In the genomic region with DNA sequence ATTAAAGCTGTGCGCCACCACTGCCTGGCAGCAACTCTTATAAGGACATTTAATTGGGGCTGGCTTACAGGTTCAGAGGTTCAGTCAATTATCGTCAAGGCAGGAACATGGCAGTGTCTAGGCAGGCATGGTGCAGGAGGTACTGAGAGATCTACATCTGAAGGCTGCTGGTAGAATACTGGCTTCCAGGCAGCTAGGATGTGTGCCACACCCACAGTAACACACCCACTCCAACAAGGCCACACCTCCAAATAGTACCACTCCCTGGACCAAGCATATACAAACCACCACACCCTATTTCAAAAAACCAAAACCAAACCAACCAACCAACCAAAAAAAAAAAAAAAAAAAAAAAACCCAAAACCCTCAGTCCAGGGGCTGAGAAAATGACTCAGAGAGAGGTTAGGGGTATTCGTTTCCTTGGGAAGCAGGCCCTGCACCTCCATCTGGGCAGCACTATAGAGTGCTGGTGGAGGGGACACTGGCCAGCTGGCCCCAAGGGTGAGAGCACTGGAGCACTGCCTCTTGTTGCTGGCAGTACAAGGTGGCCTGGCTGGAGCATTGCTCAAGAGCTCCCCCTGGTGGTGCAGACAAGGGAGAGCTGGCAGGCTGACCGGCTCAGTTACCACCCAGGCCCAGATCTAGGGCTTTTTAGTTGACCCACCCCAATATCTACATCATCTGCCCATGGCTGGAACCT, we compare ENCODE assay signal across 8 mouse cellular contexts. TPM values are rescaled to one million over a fixed set of nuclear protein-coding genes. Genes with fewer than 3 reads are reported as not detected.
DNase-seq lines count a peak whose midpoint lies in the region; ATAC-seq lines count a peak whose summit lies in the region.

No protein-coding gene starts in this region.

- intact Hi-C loops in left cerebral cortex, postnatal 10 days (cut with DNase I), result loop anchor here (5.0 kb wide), 1 partner anchor 38 kb away; no protein-coding TSS in a partner anchor

- H3K9me3 ChIP-seq in hindbrain, embryonic 16.5 days (ENCODE audit: control insufficient read depth, low read length), result no peaks in the 10 kb centered on the region
- no peaks in the 10 kb centered on the region for H3K9me3 ChIP-seq in megakaryocyte, embryonic 14.5 days

- no peaks in the 10 kb centered on the region for H3K36me3 ChIP-seq in hindbrain, embryonic 16.5 days (ENCODE audit: control insufficient read depth, insufficient read depth, low read length)
- H3K36me3 ChIP-seq in megakaryocyte, embryonic 14.5 days (replicated peaks; ENCODE audit: low read length), result no peaks in the 10 kb centered on the region

- ATAC-seq in hindbrain, embryonic 16.5 days, result peak; percentile 20; the same call in 1 of the 2 replicates

- WGBS in hindbrain, embryonic 16.5 days, result 51% methylated on average over 4 of the region's 4 CpGs

- no peaks in the 10 kb centered on the region for H3K4me1 ChIP-seq in hindbrain, embryonic 16.5 days (ENCODE audit: control insufficient read depth, insufficient read depth, low read depth, low read length)
- peaks cover 32% of the 10 kb centered on the region for H3K4me1 ChIP-seq in megakaryocyte, embryonic 14.5 days

- no peak overlapping the region for H3K9ac ChIP-seq in hindbrain, embryonic 16.5 days (ENCODE audit: low read depth, low read length)

- H3K4me3 ChIP-seq in hindbrain, embryonic 16.5 days (ENCODE audit: low read length), result no peak overlapping the region
- peak overlapping the region; percentile 47 for H3K4me3 ChIP-seq in megakaryocyte, embryonic 14.5 days (replicated peaks)

- H3K4me2 ChIP-seq in hindbrain, embryonic 16.5 days (ENCODE audit: low read length), result no peak overlapping the region

- peak; percentile 55 for DNase-seq in right cerebral cortex, adult 18-20 months
- DNase-seq in right cerebral cortex, postnatal 36 days (ENCODE audit: low spot score in 2 of 2), result no peak
- peak; percentile 61 to 62 for DNase-seq in cerebellum, postnatal 36 days
- DNase-seq in gastrocnemius, adult 8-10 months (ENCODE audit: low spot score in 2 of 2), result peak; percentile 11 to 43
- peak; percentile 13 to 59 for DNase-seq in left cerebral cortex, postnatal 10 days (ENCODE audit: extremely low spot score in 1 of 2, low spot score in 2 of 2)
- DNase-seq in right cerebral cortex, postnatal 4 days, result peak; percentile 55

- H3K27me3 ChIP-seq in hindbrain, embryonic 16.5 days (replicated peaks; ENCODE audit: control insufficient read depth, insufficient read depth, low read length), result no peaks in the 10 kb centered on the region
- H3K27me3 ChIP-seq in megakaryocyte, embryonic 14.5 days (replicated peaks), result peaks cover 13% of the 10 kb centered on the region

- no peak overlapping the region for H3K27ac ChIP-seq in hindbrain, embryonic 16.5 days (ENCODE audit: low read depth, low read length)

RNA-seq across cellular contexts. Expression of gene Ccz1, which starts 39.6 kb away (rescaled TPM):
- total RNA-seq in gastrocnemius, adult 8-10 months (2022), result 10 to 100 TPM; 43.3 to 56.5 (median 44.4) TPM
- polyA plus RNA-seq in hindbrain, embryonic 16.5 days (2015; fragmentation: Nextera tagmentation; extraction: Ambion mirVana), result 73.6 and 78.4 TPM in 2 replicates
- total RNA-seq in left cerebral cortex, postnatal 10 days (2021), result 10 to 100 TPM; 54.1 to 54.5 TPM
- polyA plus RNA-seq in megakaryocyte, embryonic 14.5 days (2012; ENCODE audit: insufficient read depth, low replicate concordance), result 17.2 and 33.1 TPM in 2 replicates

RNA-seq across cellular contexts. Expression of gene Rsph10b, which starts 42.2 kb away (rescaled TPM):
- 1 to 10 TPM in 2 of 4 experiments, under 1 TPM in 2; 0.43 to 1.0 (median 0.92) TPM for total RNA-seq in gastrocnemius, adult 8-10 months (2022)
- 5.4 and 6.2 TPM in 2 replicates for polyA plus RNA-seq in hindbrain, embryonic 16.5 days (2015; fragmentation: Nextera tagmentation; extraction: Ambion mirVana)
- 1 to 10 TPM; 5.5 to 7.7 TPM for total RNA-seq in left cerebral cortex, postnatal 10 days (2021)
- polyA plus RNA-seq in megakaryocyte, embryonic 14.5 days (2012; ENCODE audit: insufficient read depth, low replicate concordance), result not detected in 2 replicates

RNA-seq across cellular contexts. Expression of gene Gm42421, which starts 47.1 kb away (rescaled TPM):
- not detected for total RNA-seq in gastrocnemius, adult 8-10 months (2022)
- 1.9 and 2.3 TPM in 2 replicates for polyA plus RNA-seq in hindbrain, embryonic 16.5 days (2015; fragmentation: Nextera tagmentation; extraction: Ambion mirVana)
- total RNA-seq in left cerebral cortex, postnatal 10 days (2021), result 1 to 10 TPM; 1.8 to 2.2 TPM
- not detected in 2 replicates for polyA plus RNA-seq in megakaryocyte, embryonic 14.5 days (2012; ENCODE audit: insufficient read depth, low replicate concordance)

RNA-seq across cellular contexts. Expression of gene Ocm, which starts 51.4 kb away (rescaled TPM):
- not detected for total RNA-seq in gastrocnemius, adult 8-10 months (2022)
- 0.59 TPM in 1 of 2 replicates, not detected in the other for polyA plus RNA-seq in hindbrain, embryonic 16.5 days (2015; fragmentation: Nextera tagmentation; extraction: Ambion mirVana)
- 1 to 10 TPM; 2.3 TPM for total RNA-seq in left cerebral cortex, postnatal 10 days (2021)
- not detected in 2 replicates for polyA plus RNA-seq in megakaryocyte, embryonic 14.5 days (2012; ENCODE audit: insufficient read depth, low replicate concordance)

Comparison
In these comparisons a context has a peak if more than half of its experiments do, and no peak if none do; other contexts are left out.
1. DNase-seq: peak in right cerebral cortex, adult 18-20 months (single experiment), cerebellum, postnatal 36 days (2 of 2), gastrocnemius, adult 8-10 months (2 of 2), left cerebral cortex, postnatal 10 days (2 of 2) and right cerebral cortex, postnatal 4 days (single experiment); none in right cerebral cortex, postnatal 36 days (0 of 2).